Mouse (Mus musculus): ENCODE measurements around the gene Itprip. TPM values are rescaled to one million over a fixed set of nuclear protein-coding genes. Genes with fewer than 3 reads are reported as not detected.
"Not testable (repeated sequence)": the region's sequence is repeated elsewhere in the genome, so short reads cannot be mapped to it uniquely, and the experiment has no call there.

Gene Itprip
- total RNA-seq, 2 experiments from 2014 or later, result 0.86 to 1.2 TPM

- DNase-seq (ENCODE audit: low spot score in 2 of 2), result peak in 1 of 2 experiments; percentile 33
These were observed 64.9 kb downstream of the Itprip start for GRCm38 (mm10) chr19:47853951-47854795.

DNA sequence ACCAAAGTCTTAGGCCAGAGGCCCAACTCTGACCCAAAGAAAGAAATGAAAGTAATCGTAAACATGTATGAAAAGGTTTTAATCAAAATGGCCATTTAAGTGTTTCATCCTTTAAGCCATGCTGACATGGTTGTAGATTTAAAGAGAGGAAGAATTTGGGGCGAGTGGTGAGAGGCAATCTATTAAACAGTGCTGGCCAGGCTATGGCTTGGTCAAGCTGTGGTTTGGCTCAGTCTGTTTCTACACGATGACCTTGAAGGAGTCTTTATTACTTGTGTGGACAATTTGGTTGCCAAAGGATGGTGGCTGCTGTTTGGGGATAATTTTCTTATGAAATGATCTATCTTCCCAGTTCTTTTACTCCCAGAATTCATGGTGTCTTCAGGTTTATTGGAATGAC, 66.0 kb downstream of the Itprip start:
- DNase-seq (ENCODE audit: low spot score in 2 of 2), result no peak

DNA sequence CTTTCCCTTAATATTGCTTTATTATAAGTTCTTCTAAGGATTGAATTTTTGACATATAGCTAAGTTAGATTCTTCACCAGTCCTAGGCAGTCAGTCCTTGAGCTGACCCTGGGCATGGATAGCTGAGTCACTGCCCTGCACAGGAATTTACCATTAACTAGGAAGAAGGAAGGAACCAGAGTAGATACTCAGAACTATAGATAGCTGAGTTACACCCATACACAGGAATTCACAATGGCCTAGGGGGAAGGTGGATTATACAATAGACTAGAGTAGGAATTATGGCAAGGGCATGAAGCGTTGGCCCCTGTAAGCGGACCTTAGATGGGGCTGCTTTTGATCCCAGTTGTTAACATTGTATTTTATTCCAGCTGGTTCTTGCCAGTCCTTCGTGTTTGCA, 67.0 kb downstream of the Itprip start:
- not testable (repeated sequence) for DNase-seq (ENCODE audit: low spot score in 2 of 2)

DNA sequence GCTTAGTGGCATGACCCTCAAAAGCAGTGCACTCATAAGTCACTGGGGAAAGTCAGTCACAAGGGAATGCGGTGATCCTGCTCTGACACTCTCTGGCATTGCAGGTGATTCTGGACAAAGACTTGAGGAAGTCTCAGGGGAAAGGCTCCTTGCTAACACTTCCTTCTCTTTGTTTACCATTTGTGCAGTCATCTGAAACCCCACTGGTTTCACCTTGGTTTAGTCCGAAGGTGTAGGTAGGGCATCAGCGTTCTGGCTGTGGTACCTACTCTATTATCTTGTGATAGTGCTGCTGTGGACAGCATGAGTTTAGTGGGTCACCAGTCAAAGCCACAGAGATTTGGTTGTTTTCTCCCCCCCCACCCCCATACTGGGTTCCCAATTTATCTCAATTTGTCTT, 69.4 kb downstream of the Itprip start:
- no peak for DNase-seq (ENCODE audit: low spot score in 2 of 2)

Small RNA genes within 50 kb of the gene (microRNA-seq; reads per million reads assigned to microRNA genes)
- 0 to 0.20 reads per million in 2 experiments for gene Gm22240

Other genes starting within 250 kb of the Itprip start
- gene Col17a1, start 227.2 kb downstream of the Itprip start, total RNA-seq (2021), result under 1 TPM in 1 of 2 experiments, not detected in 1; 0.05 TPM
- gene Sfr1, start 187.6 kb downstream of the Itprip start, total RNA-seq (2021), result 100 to 1,000 TPM; 106 to 110 TPM
- 10 to 100 TPM; 46.2 to 47.4 TPM for gene Gsto1, start 64.3 kb downstream of the Itprip start, total RNA-seq (2021)
- 1 to 10 TPM; 2.9 to 3.7 TPM for gene Gsto2, start 53.8 kb downstream of the Itprip start, total RNA-seq (2021)
- gene Cfap43, start within 50 bp of the Itprip start, total RNA-seq (2021), result under 1 TPM; 0.79 to 0.99 TPM
- gene Cfap58, start 18.4 kb upstream of the Itprip start, total RNA-seq (2021), result under 1 TPM; 0.28 to 0.30 TPM

Measured in layer of hippocampus, adult 18-20 months (tissue).